Mouse (Mus musculus) G1E (cell line): ENCODE data around the gene Stk4. TPM values are rescaled to one million over a fixed set of nuclear protein-coding genes. Genes with fewer than 3 reads are reported as not detected.

Experiments used
- ATAC-seq: 2 replicates; pipeline ENCODE4 v1.8.0; 2016; ENCODE audit warnings: mild to moderate bottlenecking; ENCODE audit not compliant: insufficient number of reproducible peaks, poor library complexity, low FRiP score, severe bottlenecking; ENCODE audit errors: extremely low read depth
- DNase-seq: peaks from one replicate; pipeline ENCODE4 v3.0.0; 2012; ENCODE audit warnings: low spot score
- H3K27me3 ChIP-seq: 2 replicates; pipeline ENCODE4 v1.6.1; 2012; ENCODE audit warnings: mild to moderate bottlenecking, low read length, inconsistent platforms; ENCODE audit not compliant: insufficient read depth
- H3K36me3 ChIP-seq: replicated peaks from 2 replicates; pipeline ENCODE3; 2012; ENCODE audit warnings: mild to moderate bottlenecking, inconsistent platforms
- H3K4me1 ChIP-seq: 2 replicates; pipeline ENCODE4 v1.6.1; 2012; ENCODE audit warnings: low read depth, low read length, inconsistent platforms, mixed read lengths; ENCODE audit not compliant: insufficient read depth
- H3K4me3 ChIP-seq: 2 replicates; pipeline ENCODE4 v1.5.1; 2012; ENCODE audit warnings: low read depth, mild to moderate bottlenecking, inconsistent platforms, low read length, moderate library complexity, mixed read lengths
- H3K9me3 ChIP-seq: replicated peaks from 2 replicates; pipeline ENCODE4 v1.6.1; 2012; ENCODE audit warnings: inconsistent platforms
- CTCF ChIP-seq: IDR thresholded peaks from 2 replicates; pipeline ENCODE4 v1.5.1; 2012; ENCODE audit warnings: low read depth, low read length, inconsistent platforms, mixed read lengths
- GATA1 ChIP-seq: IDR thresholded peaks from 2 replicates; pipeline ENCODE4 v1.6.1; 2012; ENCODE audit warnings: borderline replicate concordance, low read length, inconsistent platforms, mixed read lengths
- GATA2 ChIP-seq: IDR thresholded peaks from 2 replicates; pipeline ENCODE4 v1.6.1; 2012; ENCODE audit warnings: low read depth, low read length, inconsistent platforms, borderline replicate concordance
- POLR2AphosphoS5 ChIP-seq: IDR thresholded peaks from 2 replicates; pipeline ENCODE4 v1.6.1; 2012; ENCODE audit warnings: low read depth, low read length, inconsistent platforms; ENCODE audit not compliant: insufficient replicate concordance
- TAL1 ChIP-seq: conservative IDR thresholded peaks from 2 replicates; pipeline ENCODE4 v1.6.1; 2012; ENCODE audit warnings: low read depth, low read length, inconsistent platforms, mixed read lengths
- polyA plus RNA-seq: library from polyadenylated mRNA; stranded (reverse); fragments of >175 nt; gene quantifications from 2 replicates; pipeline ENCODE4 v1.2.3, GENCODE M21; 2012
- total RNA-seq, 2 experiments: library from RNA; stranded (forward) in 1 of 2; stranded (reverse) in 1 of 2; fragments of 200-1000 nt in 1 of 2; fragments of >200 nt in 1 of 2; fragmentation: Nextera tagmentation in 1 of 2; gene quantifications; 2 replicates each; pipeline ENCODE4 v1.2.3; 2014 to 2017

The Stk4 gene
- total and polyA plus RNA-seq, 3 experiments: 86.5 to 247 (median 214) TPM

DNA sequence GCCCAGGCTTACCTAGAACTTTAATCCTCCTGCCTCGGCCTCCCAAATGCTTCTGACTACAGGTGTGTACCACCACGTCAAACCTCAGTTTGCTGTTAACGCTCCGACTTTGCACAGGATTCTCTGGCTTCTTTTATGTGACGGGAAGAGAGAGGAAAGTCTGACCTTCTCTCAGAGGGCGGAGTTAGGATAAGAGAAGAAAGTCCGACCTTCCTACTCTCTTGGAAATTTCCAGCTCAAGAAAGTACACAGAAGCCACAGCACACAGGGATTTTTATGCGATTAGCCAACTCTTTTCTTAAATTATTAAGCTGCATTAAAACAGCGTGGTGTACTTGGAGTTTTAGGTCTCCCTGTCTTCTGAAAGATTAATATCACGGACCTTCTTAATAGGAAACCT is 74.4 kb downstream of the Stk4 start:
- no peak for TF ChIP-seq GATA2
- TF ChIP-seq GATA1: no peak
- TF ChIP-seq TAL1: no peak
- TF ChIP-seq CTCF: no peak
- DNase-seq (no peak), ATAC-seq (no peak)
- Histone ChIP-seq H3K9me3 (no peaks in the 10 kb centered on the region), H3K4me3 (no peak overlapping the region), H3K27me3 (no peaks in the 10 kb centered on the region), H3K4me1 (peaks cover 13% of the 10 kb centered on the region), H3K36me3 (peaks cover 94% of the 10 kb centered on the region)

GRCm38 (mm10) chr2:164146556-164146955 is 76.4 kb downstream of the Stk4 start:
- TF ChIP-seq GATA1 (no peak), POLR2AphosphoS5 (no peak), CTCF (no peak), TAL1 (no peak), GATA2 (no peak)
- Histone ChIP-seq H3K4me3 (no peak overlapping the region), H3K4me1 (peaks cover 13% of the 10 kb centered on the region), H3K36me3 (peaks cover 97% of the 10 kb centered on the region), H3K9me3 (no peaks in the 10 kb centered on the region), H3K27me3 (no peaks in the 10 kb centered on the region)
- DNase-seq (no peak), ATAC-seq (no peak)

DNA sequence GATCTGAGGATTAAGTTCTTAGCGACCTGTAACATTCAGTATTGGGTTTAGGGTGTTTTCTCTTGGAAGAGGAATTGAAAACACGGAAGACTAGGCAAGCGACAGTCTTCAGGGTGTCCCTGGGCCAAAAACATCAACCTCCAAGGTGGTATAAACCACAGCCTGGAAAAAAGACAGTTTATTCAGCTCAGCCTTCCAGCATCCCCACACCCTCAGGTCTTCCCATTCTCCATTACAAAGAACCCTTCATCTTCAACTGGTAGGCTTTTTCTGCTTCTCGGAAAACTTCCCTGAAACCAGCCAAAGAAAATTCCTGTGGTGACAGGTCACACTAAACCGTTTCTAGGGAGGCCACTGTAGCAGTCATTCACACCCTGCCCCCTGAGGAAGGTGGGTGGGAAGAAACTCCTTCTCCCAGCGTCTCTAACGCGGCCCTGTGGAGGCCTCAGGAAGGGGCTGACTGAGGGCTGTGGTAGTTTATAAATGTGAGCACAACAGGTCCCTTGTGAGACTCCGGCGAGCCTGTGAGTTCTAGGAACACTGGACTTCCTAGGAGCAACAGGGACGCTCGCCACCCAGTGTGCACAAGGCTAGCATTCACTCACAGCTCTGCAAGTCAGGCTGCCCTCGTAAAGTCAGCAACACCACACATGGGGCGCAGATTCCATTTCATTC is 80.1 kb downstream of the Stk4 start:
- DNase-seq (no peak), ATAC-seq (no peak)
- H3K9me3 ChIP-seq: no peaks in the 10 kb centered on the region
- no peak overlapping the region for H3K4me3 ChIP-seq
- TF ChIP-seq CTCF (no peak), GATA2 (no peak), POLR2AphosphoS5 (no peak), GATA1 (no peak), TAL1 (no peak)
- H3K36me3 ChIP-seq: peaks cover 96% of the 10 kb centered on the region
- H3K27me3 ChIP-seq: no peaks in the 10 kb centered on the region
- H3K4me1 ChIP-seq: peaks cover 2% of the 10 kb centered on the region; the same call in 1 of the 2 replicates

GRCm38 (mm10) chr2:164152341-164152740 is 82.2 kb downstream of the Stk4 start:
- Histone ChIP-seq H3K9me3 (no peaks in the 10 kb centered on the region), H3K27me3 (no peaks in the 10 kb centered on the region), H3K4me1 (no peaks in the 10 kb centered on the region), H3K4me3 (no peak overlapping the region), H3K36me3 (peaks cover 96% of the 10 kb centered on the region)
- no peak for TF ChIP-seq POLR2AphosphoS5
- TF ChIP-seq TAL1: no peak
- TF ChIP-seq GATA1: no peak
- no peak for TF ChIP-seq CTCF
- no peak for TF ChIP-seq GATA2
- DNase-seq (no peak), ATAC-seq (no peak)

- H3K4me3 ChIP-seq: no peak overlapping the region
- no peaks in the 10 kb centered on the region for H3K4me1 ChIP-seq
- H3K9me3 ChIP-seq: no peaks in the 10 kb centered on the region
- ATAC-seq (no peak), DNase-seq (no peak)
- TF ChIP-seq GATA1 (no peak), CTCF (no peak), POLR2AphosphoS5 (no peak), GATA2 (no peak), TAL1 (no peak)
- H3K27me3 ChIP-seq: no peaks in the 10 kb centered on the region
- H3K36me3 ChIP-seq: peaks cover 88% of the 10 kb centered on the region
Observed at GRCm38 (mm10) chr2:164154007-164154406, 83.9 kb downstream of the Stk4 start.

DNA sequence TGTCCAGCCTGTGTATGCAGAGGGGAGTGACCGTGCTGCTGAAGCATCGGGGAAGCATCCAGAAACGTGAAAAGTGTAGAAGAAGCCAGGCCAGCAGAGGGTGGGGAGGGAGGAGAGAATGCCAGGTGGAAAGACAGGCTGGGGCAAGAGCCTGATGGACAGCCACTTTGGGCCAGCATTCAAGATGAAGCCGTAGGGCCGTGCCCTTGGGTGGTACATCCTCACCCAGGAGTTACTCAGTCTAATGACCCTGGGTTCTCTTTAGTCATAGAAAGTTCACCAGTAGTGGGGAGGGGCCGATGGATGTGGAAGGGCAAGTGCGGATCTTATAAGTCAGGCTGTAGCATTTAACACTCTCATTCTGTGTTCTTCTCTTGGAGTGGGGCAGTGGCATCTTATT is 86.0 kb downstream of the Stk4 start:
- Histone ChIP-seq H3K4me3 (no peak overlapping the region), H3K27me3 (no peaks in the 10 kb centered on the region), H3K9me3 (no peaks in the 10 kb centered on the region), H3K4me1 (no peaks in the 10 kb centered on the region), H3K36me3 (peaks cover 67% of the 10 kb centered on the region)
- no peak for DNase-seq
- TF ChIP-seq TAL1 (no peak), GATA2 (no peak), POLR2AphosphoS5 (no peak), GATA1 (no peak), CTCF (no peak)
- no peak for ATAC-seq
